Mouse (Mus musculus) spleen, embryonic (tissue): ENCODE measurements around the gene Nav3.

ENCODE experiments used
- CTCF ChIA-PET: fragments of 350-600 bp; sonication (Branson Sonifier 250); formaldehyde crosslinking; loops from one replicate; lab custom pipeline; 2022; lab: Charles Lee

Gene Nav3

DNA sequence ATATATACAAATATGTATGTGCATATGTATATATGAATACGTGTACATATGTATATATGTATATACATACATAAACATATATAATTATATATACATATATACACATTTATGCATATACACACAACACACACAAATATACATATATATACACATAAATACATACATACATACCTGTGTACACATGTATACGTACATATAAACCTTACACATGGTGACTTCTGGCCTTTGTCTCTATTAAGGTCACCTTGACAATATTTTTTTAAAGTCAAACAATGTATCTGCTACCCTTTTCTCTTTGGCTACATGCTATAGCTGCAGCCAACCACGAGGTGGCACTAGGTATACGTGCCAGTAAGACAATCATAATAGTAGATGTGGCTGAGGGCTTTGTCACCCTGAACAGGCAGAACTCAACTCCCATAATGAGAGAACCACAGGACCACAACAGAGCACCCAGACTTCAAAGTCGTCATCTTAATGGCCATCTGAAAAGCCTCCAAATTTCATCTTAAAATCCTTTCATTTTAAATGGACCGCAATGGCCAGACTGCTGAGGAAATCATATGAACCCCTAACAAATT, 535.3 kb downstream of the Nav3 start:
- CTCF ChIA-PET: no interaction called here

- CTCF ChIA-PET: no interaction called here
These were observed 536.5 kb downstream of the Nav3 start for GRCm38 (mm10) chr10:109919515-109919914.

DNA sequence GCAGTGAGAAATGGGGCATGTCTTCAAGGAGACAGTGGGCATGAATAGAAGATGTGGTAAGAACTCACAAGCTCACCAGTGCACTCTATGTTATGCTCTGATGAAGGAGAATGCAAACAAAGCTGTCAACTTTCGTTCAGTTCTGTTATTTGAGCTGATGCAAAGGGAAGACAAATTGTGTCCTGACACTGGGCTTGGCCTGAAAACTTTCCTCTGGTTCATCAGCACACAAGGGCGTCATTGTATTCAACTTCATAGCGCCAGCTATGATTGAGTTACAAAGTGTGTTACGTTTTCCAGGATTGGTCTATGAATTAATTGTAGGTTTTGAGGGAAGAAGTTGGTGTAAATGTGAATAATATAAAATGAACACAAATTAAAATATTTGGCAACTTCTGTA, 548.8 kb downstream of the Nav3 start:
- CTCF ChIA-PET: no interaction called here

GRCm38 (mm10) chr10:109906413-109906785, 549.6 kb downstream of the Nav3 start:
- CTCF ChIA-PET: no interaction called here

DNA sequence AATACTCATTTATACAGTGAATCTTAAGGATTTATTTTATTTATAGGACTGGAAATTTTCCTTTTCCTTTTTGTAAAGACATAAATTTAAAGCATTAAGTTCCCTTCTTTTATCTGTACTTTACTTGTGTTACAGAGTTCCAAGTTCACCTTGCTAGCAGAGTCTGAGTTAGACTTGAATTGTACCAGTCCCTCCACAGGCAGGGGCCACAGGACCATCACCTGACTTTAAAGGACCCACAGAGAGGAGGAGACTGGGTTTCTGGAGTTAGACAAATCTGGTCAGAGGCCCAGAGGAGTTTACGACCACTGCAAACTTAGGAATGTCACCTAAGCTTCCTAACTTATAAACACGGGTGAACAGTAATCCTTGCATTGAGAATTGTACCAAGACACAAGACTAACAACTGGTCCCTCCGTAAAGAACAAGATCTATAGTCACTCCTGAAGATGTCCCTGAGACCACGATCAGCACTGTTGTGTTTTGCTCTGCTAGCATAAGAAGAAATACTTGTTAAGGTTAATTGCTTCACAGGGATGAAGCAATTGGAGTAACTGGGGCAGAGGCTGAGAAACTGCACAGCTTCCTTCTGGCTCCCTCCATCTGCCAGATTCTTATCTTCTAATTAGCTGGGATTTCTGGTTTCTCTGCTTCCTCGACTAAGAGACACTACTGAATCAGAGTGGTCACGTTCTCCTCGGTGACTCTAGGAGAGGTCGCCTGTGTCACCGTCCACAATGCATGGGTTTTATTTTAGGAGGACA, 550.2 kb downstream of the Nav3 start:
- CTCF ChIA-PET: no interaction called here

- CTCF ChIA-PET: interaction anchor here (0.5 kb wide), 1 partner anchor 1604 kb away, joined by 4 read pairs; no protein-coding TSS in a partner anchor
These were observed 551.2 kb downstream of the Nav3 start for GRCm38 (mm10) chr10:109904841-109905240.

DNA sequence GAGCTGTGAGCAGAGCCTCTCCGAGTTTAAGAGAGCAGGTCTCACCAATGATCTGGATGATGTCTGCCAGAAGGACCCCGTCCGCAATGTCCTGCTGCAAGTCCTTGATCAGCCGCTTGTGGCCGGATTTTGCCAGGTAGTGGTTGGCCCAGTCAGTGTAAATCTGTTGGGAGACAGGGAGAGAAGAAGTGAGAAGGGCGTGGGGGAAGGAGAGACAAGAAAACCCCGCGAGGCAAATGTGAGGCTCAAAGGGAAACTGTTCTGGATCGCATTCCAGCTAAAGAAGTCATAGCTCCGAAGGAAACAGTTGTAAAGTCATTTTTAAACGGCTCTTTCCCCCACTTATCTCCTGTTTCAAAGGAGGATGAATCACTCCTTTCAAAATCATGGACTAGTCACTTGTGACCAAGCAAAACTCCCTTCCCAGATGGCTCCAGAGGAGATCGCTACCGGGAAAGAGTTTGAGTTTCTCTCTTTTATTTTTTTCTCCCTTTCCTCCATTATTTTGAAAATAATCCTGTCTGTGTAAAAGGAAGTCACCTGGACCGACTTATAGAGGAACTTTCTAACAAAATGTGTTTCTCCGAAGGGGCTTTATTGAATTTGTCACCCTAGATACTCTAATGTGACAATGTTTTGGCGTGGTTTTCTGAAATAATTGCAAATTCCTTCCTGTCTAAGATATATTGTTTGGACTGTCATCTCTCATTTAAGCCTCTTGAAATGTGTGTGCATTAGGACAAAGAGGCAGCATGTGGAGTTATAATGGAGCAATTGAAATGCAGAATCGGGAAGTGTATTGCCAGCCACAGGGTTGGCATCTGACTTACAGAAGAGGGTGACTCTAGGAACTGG, 552.1 kb downstream of the Nav3 start:
- CTCF ChIA-PET: interaction anchor here (0.5 to 0.7 kb wide), 2 partner anchors 10 to 1603 kb away, joined by 3 to 4 read pairs; no protein-coding TSS in a partner anchor

- CTCF ChIA-PET: no interaction called here
These were observed 552.8 kb downstream of the Nav3 start for GRCm38 (mm10) chr10:109903241-109903640.

GRCm38 (mm10) chr10:109889171-109889475, 566.9 kb downstream of the Nav3 start:
- CTCF ChIA-PET: no interaction called here

GRCm38 (mm10) chr10:109888355-109889170, 567.4 kb downstream of the Nav3 start:
- CTCF ChIA-PET: no interaction called here

DNA sequence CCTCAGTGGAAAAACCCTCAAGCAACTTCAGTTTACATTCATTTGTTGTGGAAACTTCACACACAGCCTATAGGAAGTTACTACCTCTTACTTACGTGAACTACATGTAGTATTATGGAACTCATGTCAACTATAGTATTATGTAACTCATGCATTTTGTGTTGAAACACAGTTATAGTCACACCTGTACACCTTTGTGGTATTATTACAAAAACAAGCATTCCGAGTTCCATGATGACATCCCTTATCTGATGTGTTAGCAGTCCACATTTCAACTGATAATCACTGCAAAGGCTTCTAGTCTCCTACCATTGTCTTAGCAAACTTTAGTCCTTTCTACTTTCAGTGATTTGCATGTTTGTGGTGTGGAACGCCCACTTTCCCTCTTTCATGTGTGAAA, 568.8 kb downstream of the Nav3 start:
- CTCF ChIA-PET: no interaction called here

- CTCF ChIA-PET: no interaction called here
These were observed 579.9 kb downstream of the Nav3 start for GRCm38 (mm10) chr10:109876107-109876506.

DNA sequence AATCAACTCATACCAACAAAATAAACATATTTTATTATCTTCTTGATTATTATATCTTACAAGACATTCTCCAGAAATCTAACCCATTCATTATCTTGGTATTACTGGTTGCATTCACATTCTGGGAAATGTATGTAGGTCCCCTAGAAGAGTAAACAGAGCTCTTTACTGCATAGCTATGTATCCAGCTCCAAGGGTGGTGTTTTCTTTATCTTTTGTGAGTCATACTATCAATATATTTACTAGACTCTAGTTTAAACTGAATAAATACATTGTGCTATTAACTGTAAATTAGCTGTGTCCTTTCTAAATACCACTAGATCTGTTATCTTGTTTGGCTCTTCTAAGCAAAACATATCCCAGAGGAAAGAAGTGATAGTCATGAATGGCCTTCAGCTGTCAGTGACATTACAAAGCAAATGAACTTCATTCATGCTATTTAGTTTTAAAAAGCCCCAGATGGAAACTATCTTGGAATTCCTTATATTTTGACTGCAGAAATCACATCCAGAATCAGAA, 580.6 kb downstream of the Nav3 start:
- CTCF ChIA-PET: no interaction called here

GRCm38 (mm10) chr10:109874652-109875311, 581.2 kb downstream of the Nav3 start:
- CTCF ChIA-PET: no interaction called here

DNA sequence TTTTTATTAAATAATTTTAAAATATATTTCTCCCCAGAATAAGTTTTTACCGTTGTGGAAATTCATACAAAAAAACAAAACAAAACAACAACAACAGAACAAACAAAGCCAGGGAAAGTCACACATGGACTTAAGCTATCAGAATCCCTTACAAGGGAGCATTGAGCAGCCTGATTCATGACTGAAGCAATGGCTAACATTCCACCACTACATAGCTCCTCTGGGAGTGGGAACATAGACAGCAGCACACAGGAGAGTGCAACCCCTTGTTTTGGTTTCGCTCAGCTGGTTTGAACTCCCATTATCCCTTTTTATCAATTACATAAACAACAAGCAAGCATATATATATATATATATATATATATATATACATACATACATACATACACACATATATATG, 589.9 kb downstream of the Nav3 start:
- CTCF ChIA-PET: no interaction called here

DNA sequence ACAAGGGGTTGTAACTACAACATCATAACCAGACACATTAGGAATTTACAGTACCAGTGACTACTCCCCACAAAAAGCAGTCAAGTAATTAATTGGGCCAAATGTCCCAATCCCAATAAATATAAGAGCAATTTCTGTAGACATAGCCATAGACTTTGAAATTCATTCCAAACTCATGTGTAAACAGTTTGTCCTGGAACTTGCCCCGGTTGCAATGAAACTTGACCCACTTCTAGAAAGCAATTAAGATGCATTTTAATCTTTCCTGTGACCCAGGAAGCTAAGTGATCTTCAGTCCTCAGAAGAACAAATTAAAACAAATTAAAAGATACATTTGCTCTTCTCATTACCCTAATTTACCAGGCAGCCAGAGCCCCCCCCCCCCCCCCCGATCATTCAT, 590.6 kb downstream of the Nav3 start:
- CTCF ChIA-PET: no interaction called here

- CTCF ChIA-PET: no interaction called here
These were observed 591.3 kb downstream of the Nav3 start for GRCm38 (mm10) chr10:109864708-109865107.

DNA sequence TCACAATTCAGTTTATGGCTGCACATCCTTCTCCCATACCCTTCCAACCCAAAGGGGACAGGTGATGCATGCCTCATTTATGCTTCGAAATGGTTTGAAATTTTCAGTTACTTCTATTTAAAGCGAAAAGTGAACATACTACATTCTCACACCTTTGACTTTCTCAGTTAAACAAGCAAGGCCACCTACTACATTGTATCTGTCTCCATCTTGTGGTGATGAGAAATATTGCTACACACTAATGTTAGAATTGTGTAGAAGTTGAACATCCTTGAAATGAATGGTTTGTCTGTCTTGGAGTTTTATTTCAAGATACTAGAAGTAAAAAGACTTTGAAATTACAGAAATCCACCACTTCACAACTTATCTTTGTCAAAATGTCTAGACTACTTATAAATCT, 594.7 kb downstream of the Nav3 start:
- CTCF ChIA-PET: no interaction called here

DNA sequence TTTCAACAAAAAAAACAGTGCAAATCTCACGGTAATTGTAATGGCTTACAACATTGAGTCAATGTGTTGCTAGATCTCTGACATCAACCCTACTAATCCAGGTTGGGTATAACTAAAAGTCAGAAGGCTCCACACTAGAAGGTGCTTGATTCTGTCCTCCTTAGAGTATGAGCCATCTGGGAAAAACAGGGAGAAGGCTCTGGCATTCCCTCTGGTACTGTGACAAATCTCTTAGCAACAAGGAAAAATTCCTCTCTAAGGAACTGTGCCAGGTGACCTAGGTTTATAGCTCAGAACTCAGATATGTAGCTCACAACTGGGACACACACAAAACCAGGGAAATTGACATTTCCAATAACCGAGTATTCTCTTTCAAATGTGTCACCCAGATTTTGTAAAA, 597.4 kb downstream of the Nav3 start:
- CTCF ChIA-PET: interaction anchor here (1.1 kb wide), 1 partner anchor 8 kb away, joined by 3 read pairs; no protein-coding TSS in a partner anchor

DNA sequence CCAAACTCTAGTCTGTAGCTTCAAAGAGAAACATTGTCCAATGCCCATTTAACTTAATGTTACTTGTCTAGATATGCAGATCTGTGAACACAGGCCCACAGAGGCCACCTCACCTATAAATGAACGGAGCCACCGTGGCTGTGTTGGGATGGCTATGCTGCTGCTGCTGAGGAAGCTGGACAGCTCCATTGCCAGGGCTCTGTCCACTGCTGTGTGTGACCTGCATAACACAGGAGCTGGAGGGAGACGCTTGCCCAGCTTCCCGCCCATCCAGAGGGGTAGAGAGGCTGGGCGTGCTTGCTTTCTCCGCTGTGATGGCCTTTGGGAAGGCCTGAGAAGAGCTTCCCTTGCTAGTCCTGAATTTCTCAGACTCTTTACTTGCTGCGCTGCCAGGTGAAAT, 603.6 kb downstream of the Nav3 start:
- CTCF ChIA-PET: no interaction called here

GRCm38 (mm10) chr10:109847631-109848030, 608.4 kb downstream of the Nav3 start:
- CTCF ChIA-PET: no interaction called here
